Mouse (Mus musculus): ENCODE results near the gene Usp11. TPM values are rescaled to one million over a fixed set of nuclear protein-coding genes. Genes with fewer than 3 reads are reported as not detected.

Usp11 gene
- total and polyA plus RNA-seq, 2 experiments from 2014 or later = 10.2 to 20.8 TPM

DNA sequence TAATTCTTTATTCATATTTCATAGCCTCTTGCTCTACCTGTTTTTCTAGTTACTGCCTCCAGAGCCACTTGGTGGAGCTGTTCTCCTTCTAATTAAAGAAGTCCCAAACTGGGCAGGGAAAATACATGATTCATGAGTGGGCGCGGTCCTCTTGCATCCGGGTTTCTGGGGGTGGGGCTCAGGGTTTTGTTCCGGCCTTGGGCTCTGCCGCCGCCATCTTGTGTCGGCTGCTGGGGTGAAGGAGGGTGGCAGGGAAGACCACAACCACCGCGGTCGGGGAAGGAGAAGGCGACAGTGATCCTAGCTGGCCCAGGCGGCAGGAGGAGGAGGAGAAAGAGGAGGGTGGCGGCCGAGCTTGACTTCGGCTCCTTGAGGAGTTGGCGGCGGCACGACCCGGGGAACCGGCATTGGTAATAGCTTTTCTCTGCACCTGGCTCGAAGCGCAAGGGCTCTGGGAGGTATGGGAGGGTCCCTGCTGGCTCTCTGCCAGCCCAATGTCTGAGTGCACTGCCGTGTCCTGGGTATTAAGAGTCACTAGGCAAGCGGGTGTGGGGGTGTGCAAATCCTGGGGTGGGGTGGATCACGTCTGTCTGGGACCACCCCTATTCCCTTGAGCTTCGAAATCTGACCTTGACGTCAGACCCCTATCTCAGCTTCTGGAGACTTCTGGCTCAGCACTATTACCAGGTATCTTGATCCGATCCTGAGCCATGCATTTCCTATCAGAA lies 40.8 kb upstream of the Usp11 start:
- 0 out of 2 replicates have a peak, but pooled peaks cover 7% of the 10 kb centered on the region for H3K4me1 ChIP-seq (ENCODE audit: control insufficient read depth, insufficient read depth)
- 13% methylated on average over 25 of the region's 28 CpGs for WGBS
- no peaks in the 10 kb centered on the region for H3K9me3 ChIP-seq (replicated peaks; ENCODE audit: control insufficient read depth, low read length)
- peak; percentile 88 for ATAC-seq (ENCODE audit: insufficient read depth, low read depth)
- no peaks in the 10 kb centered on the region for H3K27me3 ChIP-seq (ENCODE audit: control insufficient read depth, insufficient read depth, low read length)
- peak overlapping the region; percentile 75 for H3K4me2 ChIP-seq (ENCODE audit: low read depth, low read length)
- peak overlapping the region; percentile 62 for H3K4me3 ChIP-seq (ENCODE audit: low read depth, low read length)
- H3K27ac ChIP-seq (ENCODE audit: low read depth) = peak overlapping the region; percentile 80
- peaks cover 2% of the 10 kb centered on the region; the same call in 1 of the 2 replicates for H3K36me3 ChIP-seq (replicated peaks; ENCODE audit: control insufficient read depth, insufficient read depth, low read length)
- peak overlapping the region; percentile 72 for H3K9ac ChIP-seq (replicated peaks; ENCODE audit: low read depth, low read length)
- peak; percentile 59; the same call in 1 of the 2 replicates for TF ChIP-seq EP300 (IDR thresholded peaks at IDR 0.05; ENCODE audit: low read depth)
- TF ChIP-seq CTCF (IDR thresholded peaks at IDR 0.05; ENCODE audit: low read depth) = peak; percentile 61
- DNase-seq (ENCODE audit: low spot score) = peak; percentile 76

DNA sequence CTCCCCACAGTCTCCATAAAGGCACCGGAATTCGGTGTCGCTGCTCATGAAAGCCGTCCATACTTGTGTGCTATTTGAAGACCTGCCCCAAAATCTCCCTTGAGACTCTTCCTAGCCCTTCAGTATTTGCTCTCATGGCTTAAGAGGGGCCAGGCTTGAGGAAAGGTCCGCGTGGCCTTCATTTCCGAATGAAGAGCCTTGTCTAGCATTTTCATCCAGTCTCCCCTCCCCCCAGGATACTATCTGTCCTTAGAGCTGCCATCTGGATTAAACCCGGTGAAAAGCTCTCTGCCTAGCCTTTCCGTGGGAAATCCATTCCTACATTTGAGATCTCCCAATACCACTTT lies 40.3 kb upstream of the Usp11 start:
- DNase-seq (ENCODE audit: low spot score) = no peak
- WGBS = 15% methylated on average over 9 of the region's 9 CpGs
- Histone ChIP-seq H3K4me2 (ENCODE audit: low read depth, low read length) (peak overlapping the region; percentile 75), H3K9me3 (replicated peaks; ENCODE audit: control insufficient read depth, low read length) (no peaks in the 10 kb centered on the region), H3K4me1 (ENCODE audit: control insufficient read depth, insufficient read depth) (0 out of 2 replicates have a peak, but pooled peaks cover 7% of the 10 kb centered on the region), H3K27ac (ENCODE audit: low read depth) (peak overlapping the region; percentile 80), H3K36me3 (replicated peaks; ENCODE audit: control insufficient read depth, insufficient read depth, low read length) (peaks cover 7% of the 10 kb centered on the region), H3K4me3 (ENCODE audit: low read depth, low read length) (peak overlapping the region; percentile 62), H3K9ac (replicated peaks; ENCODE audit: low read depth, low read length) (peak overlapping the region; percentile 72), H3K27me3 (ENCODE audit: control insufficient read depth, insufficient read depth, low read length) (no peaks in the 10 kb centered on the region)
- no peak for TF ChIP-seq EP300 (IDR thresholded peaks at IDR 0.05; ENCODE audit: low read depth)
- TF ChIP-seq CTCF (IDR thresholded peaks at IDR 0.05; ENCODE audit: low read depth) = no peak
- 0 out of 2 replicates have a peak, but pooled peaks have one; percentile 2 for ATAC-seq (ENCODE audit: insufficient read depth, low read depth)

DNA sequence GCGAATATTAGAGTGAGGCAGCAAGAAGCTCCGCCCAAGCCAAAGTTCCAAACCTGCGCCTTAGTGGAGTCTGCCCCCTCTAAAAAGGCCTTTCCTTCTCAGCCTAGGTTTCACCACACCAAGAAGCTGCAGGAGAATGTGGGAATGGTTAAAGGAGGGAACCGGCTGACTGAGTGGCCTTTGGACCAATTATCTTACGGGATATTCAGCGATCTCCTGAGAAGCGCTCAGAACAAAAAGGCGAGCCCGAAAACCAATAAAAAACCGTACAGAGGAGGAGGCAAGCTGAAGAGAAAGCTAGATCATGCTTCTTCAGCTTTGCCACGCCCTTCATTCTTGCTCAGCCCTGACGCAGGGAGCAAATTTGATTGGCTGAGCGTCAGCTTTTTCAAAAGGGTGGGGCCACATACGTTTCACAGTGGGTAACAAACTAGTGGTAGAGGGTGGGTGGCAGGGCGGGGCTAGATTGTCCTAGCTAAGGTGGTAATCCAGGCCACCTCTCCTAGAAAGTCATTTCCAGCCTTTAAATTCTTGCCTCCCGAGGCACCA lies 16.1 kb upstream of the Usp11 start, which contains the start of gene Cdk16:
Gene Cdk16 (plus strand): TSS at position 436 of the 549 bp plus-strand sequence.
- Histone ChIP-seq H3K4me1 (ENCODE audit: control insufficient read depth, insufficient read depth) (peaks cover 6% of the 10 kb centered on the region; the same call in 1 of the 2 replicates), H3K9ac (replicated peaks; ENCODE audit: low read depth, low read length) (peak within 1 kb of the TSS; percentile 96), H3K36me3 (replicated peaks; ENCODE audit: control insufficient read depth, insufficient read depth, low read length) (peaks cover 1% of the 10 kb centered on the region), H3K4me3 (ENCODE audit: low read depth, low read length) (peak within 1 kb of the TSS; percentile 67), H3K27ac (ENCODE audit: low read depth) (peak within 1 kb of the TSS; percentile 100), H3K4me2 (ENCODE audit: low read depth, low read length) (peak within 1 kb of the TSS; percentile 73), H3K9me3 (replicated peaks; ENCODE audit: control insufficient read depth, low read length) (no peaks in the 10 kb centered on the region), H3K27me3 (ENCODE audit: control insufficient read depth, insufficient read depth, low read length) (no peaks in the 10 kb centered on the region)
- WGBS = 14% methylated on average over 16 of the region's 16 CpGs
- ATAC-seq (ENCODE audit: insufficient read depth, low read depth) = peak; percentile 87
- TF ChIP-seq CTCF (IDR thresholded peaks at IDR 0.05; ENCODE audit: low read depth) (no peak), EP300 (IDR thresholded peaks at IDR 0.05; ENCODE audit: low read depth) (no peak)
- DNase-seq (ENCODE audit: low spot score) = peak; percentile 95

DNA sequence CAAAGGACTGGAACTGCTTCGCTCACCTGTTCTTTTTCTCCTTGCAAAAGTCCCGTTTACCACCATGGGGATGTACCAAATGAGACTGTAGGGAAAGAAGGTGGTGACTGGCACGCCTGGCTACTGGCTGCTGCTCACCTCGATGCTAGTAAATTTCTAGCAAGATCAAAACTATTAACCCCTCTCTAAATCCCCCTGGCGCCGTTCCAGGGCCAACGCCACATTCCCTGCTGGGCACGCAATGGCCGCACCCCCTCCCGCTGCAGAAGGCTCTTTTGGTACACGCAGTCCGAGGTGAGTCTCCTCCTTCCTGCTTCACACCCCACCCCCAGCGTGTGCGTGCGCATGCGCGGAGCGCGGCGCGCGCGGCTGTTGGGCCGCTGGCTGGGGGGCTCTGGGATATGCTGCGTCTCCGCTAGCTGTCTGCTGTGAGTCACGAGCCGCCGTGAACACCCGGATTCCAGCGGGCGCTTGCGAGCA lies 15.6 kb upstream of the Usp11 start:
- H3K4me3 ChIP-seq (ENCODE audit: low read depth, low read length) = peak overlapping the region; percentile 67
- peak overlapping the region; percentile 96 for H3K9ac ChIP-seq (replicated peaks; ENCODE audit: low read depth, low read length)
- DNase-seq (ENCODE audit: low spot score) (peak; percentile 68), ATAC-seq (ENCODE audit: insufficient read depth, low read depth) (peak; percentile 90)
- no peaks in the 10 kb centered on the region for H3K36me3 ChIP-seq (replicated peaks; ENCODE audit: control insufficient read depth, insufficient read depth, low read length)
- 17% methylated on average over 33 of the region's 33 CpGs for WGBS
- TF ChIP-seq EP300 (IDR thresholded peaks at IDR 0.05; ENCODE audit: low read depth) (0 out of 2 replicates have a peak, but pooled peaks have one; percentile 31), CTCF (IDR thresholded peaks at IDR 0.05; ENCODE audit: low read depth) (no peak)
- peak overlapping the region; percentile 100 for H3K27ac ChIP-seq (ENCODE audit: low read depth)
- H3K9me3 ChIP-seq (replicated peaks; ENCODE audit: control insufficient read depth, low read length) = no peaks in the 10 kb centered on the region
- peaks cover 6% of the 10 kb centered on the region; the same call in 1 of the 2 replicates for H3K4me1 ChIP-seq (ENCODE audit: control insufficient read depth, insufficient read depth)
- H3K27me3 ChIP-seq (ENCODE audit: control insufficient read depth, insufficient read depth, low read length) = no peaks in the 10 kb centered on the region
- H3K4me2 ChIP-seq (ENCODE audit: low read depth, low read length) = peak overlapping the region; percentile 73

DNA sequence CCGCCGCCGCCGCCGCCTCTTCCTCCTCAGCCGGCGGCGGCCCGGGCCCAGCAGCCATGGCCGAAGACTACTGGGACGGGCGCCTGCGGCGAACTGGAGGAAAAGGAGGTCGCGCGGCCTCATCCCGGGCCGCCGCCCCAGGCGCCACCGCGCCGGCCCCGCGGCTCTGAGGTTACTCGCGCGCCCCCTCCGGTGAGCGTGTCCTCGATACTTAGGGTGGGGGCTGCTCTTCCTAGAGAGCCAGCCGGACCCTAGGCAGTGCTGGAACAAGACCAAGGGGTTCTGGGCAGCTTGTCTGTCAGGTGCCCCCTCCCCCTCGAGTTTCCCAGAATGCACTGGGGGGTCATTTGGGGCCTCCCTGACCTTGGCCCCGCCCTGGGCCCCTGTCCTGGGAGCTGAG lies 15.1 kb upstream of the Usp11 start:
- Histone ChIP-seq H3K4me3 (ENCODE audit: low read depth, low read length) (peak overlapping the region; percentile 67), H3K9me3 (replicated peaks; ENCODE audit: control insufficient read depth, low read length) (no peaks in the 10 kb centered on the region), H3K27me3 (ENCODE audit: control insufficient read depth, insufficient read depth, low read length) (no peaks in the 10 kb centered on the region), H3K36me3 (replicated peaks; ENCODE audit: control insufficient read depth, insufficient read depth, low read length) (peaks cover 4% of the 10 kb centered on the region; the same call in 1 of the 2 replicates), H3K4me1 (ENCODE audit: control insufficient read depth, insufficient read depth) (peaks cover 6% of the 10 kb centered on the region; the same call in 1 of the 2 replicates), H3K4me2 (ENCODE audit: low read depth, low read length) (peak overlapping the region; percentile 73), H3K27ac (ENCODE audit: low read depth) (peak overlapping the region; percentile 100), H3K9ac (replicated peaks; ENCODE audit: low read depth, low read length) (peak overlapping the region; percentile 96)
- DNase-seq (ENCODE audit: low spot score) (peak; percentile 63), ATAC-seq (ENCODE audit: insufficient read depth, low read depth) (peak; percentile 54)
- 15% methylated on average over 20 of the region's 35 CpGs for WGBS
- TF ChIP-seq CTCF (IDR thresholded peaks at IDR 0.05; ENCODE audit: low read depth) = 0 out of 2 replicates have a peak, but pooled peaks have one; percentile 2
- TF ChIP-seq EP300 (IDR thresholded peaks at IDR 0.05; ENCODE audit: low read depth) = no peak
